Mouse (Mus musculus): ENCODE results near the gene Sall2.

Gene Sall2

GRCm38 (mm10) chr14:52295558-52296264 lies 32.9 kb downstream of the Sall2 start:
- no peak for DNase-seq

GRCm38 (mm10) chr14:52284191-52284590 lies 44.4 kb downstream of the Sall2 start:
- DNase-seq, result no peak

GRCm38 (mm10) chr14:52283629-52284028 lies 44.9 kb downstream of the Sall2 start:
- DNase-seq, result no peak

GRCm38 (mm10) chr14:52279747-52280120 lies 48.8 kb downstream of the Sall2 start:
- DNase-seq, result no peak

- peak; percentile 99 for DNase-seq
Measured at GRCm38 (mm10) chr14:52278932-52279746, 49.4 kb downstream of the Sall2 start, which contains the start of the genes Tox4 and Rab2b. Gene Tox4, plus strand, starts transcription at chr14:52279146. Gene Rab2b, minus strand, starts transcription at chr14:52279545.

GRCm38 (mm10) chr14:52277210-52277609 lies 51.4 kb downstream of the Sall2 start:
- DNase-seq, result no peak

GRCm38 (mm10) chr14:52272781-52273180 lies 55.8 kb downstream of the Sall2 start:
- no peak for DNase-seq
